Mouse (Mus musculus): ENCODE data around the gene Nectin2. TPM values are rescaled to one million over a fixed set of nuclear protein-coding genes. Genes with fewer than 3 reads are reported as not detected.

Gene Nectin2
- polyA plus RNA-seq, 1 experiment: 4.7 TPM

- H3K27ac ChIP-seq (ENCODE audit: control insufficient read depth, insufficient read depth, low read depth, low read length, poor library complexity): peak overlapping the region; percentile 43
- TF ChIP-seq CTCF (IDR thresholded peaks at IDR 0.05; ENCODE audit: control insufficient read depth, insufficient read depth, low read length) (peak; percentile 62), POLR2A (IDR thresholded peaks at IDR 0.05; ENCODE audit: borderline replicate concordance, control insufficient read depth, low read depth, low read length) (no peak)
- 34% methylated on average over 22 of the region's 22 CpGs for WGBS
- H3K4me3 ChIP-seq (replicated peaks; ENCODE audit: control insufficient read depth, low read depth, low read length): no peak overlapping the region
- peaks cover 7% of the 10 kb centered on the region for H3K4me1 ChIP-seq (ENCODE audit: control insufficient read depth, insufficient read depth, low read length)
These were observed 49.1 kb downstream of the Nectin2 start for GRCm38 (mm10) chr7:19701069-19701761.

GRCm38 (mm10) chr7:19700299-19701068, 49.8 kb downstream of the Nectin2 start:
- Histone ChIP-seq H3K27ac (ENCODE audit: control insufficient read depth, insufficient read depth, low read depth, low read length, poor library complexity) (peak overlapping the region; percentile 40; the same call in 1 of the 2 replicates), H3K4me3 (replicated peaks; ENCODE audit: control insufficient read depth, low read depth, low read length) (no peak overlapping the region), H3K4me1 (ENCODE audit: control insufficient read depth, insufficient read depth, low read length) (peaks cover 7% of the 10 kb centered on the region)
- no peak for TF ChIP-seq CTCF (IDR thresholded peaks at IDR 0.05; ENCODE audit: control insufficient read depth, insufficient read depth, low read length)
- no peak for TF ChIP-seq POLR2A (IDR thresholded peaks at IDR 0.05; ENCODE audit: borderline replicate concordance, control insufficient read depth, low read depth, low read length)
- WGBS: 58% methylated on average over 12 of the region's 12 CpGs

GRCm38 (mm10) chr7:19699827-19700148, 50.5 kb downstream of the Nectin2 start:
- Histone ChIP-seq H3K27ac (ENCODE audit: control insufficient read depth, insufficient read depth, low read depth, low read length, poor library complexity) (no peak overlapping the region), H3K4me3 (replicated peaks; ENCODE audit: control insufficient read depth, low read depth, low read length) (no peak overlapping the region), H3K4me1 (ENCODE audit: control insufficient read depth, insufficient read depth, low read length) (peaks cover 7% of the 10 kb centered on the region)
- no peak for TF ChIP-seq POLR2A (IDR thresholded peaks at IDR 0.05; ENCODE audit: borderline replicate concordance, control insufficient read depth, low read depth, low read length)
- TF ChIP-seq CTCF (IDR thresholded peaks at IDR 0.05; ENCODE audit: control insufficient read depth, insufficient read depth, low read length): no peak
- 38% methylated on average over 4 of the region's 4 CpGs for WGBS

- Histone ChIP-seq H3K4me3 (replicated peaks; ENCODE audit: control insufficient read depth, low read depth, low read length) (peak within 1 kb of the TSS; percentile 19), H3K27ac (ENCODE audit: control insufficient read depth, insufficient read depth, low read depth, low read length, poor library complexity) (peak within 1 kb of the TSS; percentile 73), H3K4me1 (ENCODE audit: control insufficient read depth, insufficient read depth, low read length) (peaks cover 7% of the 10 kb centered on the region)
- TF ChIP-seq CTCF (IDR thresholded peaks at IDR 0.05; ENCODE audit: control insufficient read depth, insufficient read depth, low read length) (no peak), POLR2A (IDR thresholded peaks at IDR 0.05; ENCODE audit: borderline replicate concordance, control insufficient read depth, low read depth, low read length) (no peak)
- WGBS: 3% methylated on average over 20 of the region's 20 CpGs
These were observed 51.1 kb downstream of the Nectin2 start, which contains the start of gene Apoe for GRCm38 (mm10) chr7:19698907-19699826. TSS of gene Apoe (minus strand) at chr7:19699188.

GRCm38 (mm10) chr7:19697949-19698906, 52.1 kb downstream of the Nectin2 start:
- WGBS: 6% methylated on average over 28 of the region's 28 CpGs
- peaks cover 7% of the 10 kb centered on the region for H3K4me1 ChIP-seq (ENCODE audit: control insufficient read depth, insufficient read depth, low read length)
- no peak for TF ChIP-seq POLR2A (IDR thresholded peaks at IDR 0.05; ENCODE audit: borderline replicate concordance, control insufficient read depth, low read depth, low read length)
- peak overlapping the region; percentile 19 for H3K4me3 ChIP-seq (replicated peaks; ENCODE audit: control insufficient read depth, low read depth, low read length)
- H3K27ac ChIP-seq (ENCODE audit: control insufficient read depth, insufficient read depth, low read depth, low read length, poor library complexity): peak overlapping the region; percentile 73; the same call in 1 of the 2 replicates

- H3K4me1 ChIP-seq (ENCODE audit: control insufficient read depth, insufficient read depth, low read length): peaks cover 10% of the 10 kb centered on the region
- 93% methylated on average over 34 of the region's 34 CpGs for WGBS
- TF ChIP-seq POLR2A (IDR thresholded peaks at IDR 0.05; ENCODE audit: borderline replicate concordance, control insufficient read depth, low read depth, low read length) (no peak), CTCF (IDR thresholded peaks at IDR 0.05; ENCODE audit: control insufficient read depth, insufficient read depth, low read length) (no peak)
- no peak overlapping the region for H3K4me3 ChIP-seq (replicated peaks; ENCODE audit: control insufficient read depth, low read depth, low read length)
- no peak overlapping the region; the same call in 1 of the 2 replicates for H3K27ac ChIP-seq (ENCODE audit: control insufficient read depth, insufficient read depth, low read depth, low read length, poor library complexity)
These were observed 53.9 kb downstream of the Nectin2 start for GRCm38 (mm10) chr7:19696336-19696873.

GRCm38 (mm10) chr7:19695881-19696280, 54.4 kb downstream of the Nectin2 start:
- TF ChIP-seq POLR2A (IDR thresholded peaks at IDR 0.05; ENCODE audit: borderline replicate concordance, control insufficient read depth, low read depth, low read length) (no peak), CTCF (IDR thresholded peaks at IDR 0.05; ENCODE audit: control insufficient read depth, insufficient read depth, low read length) (no peak)
- no peak overlapping the region for H3K4me3 ChIP-seq (replicated peaks; ENCODE audit: control insufficient read depth, low read depth, low read length)
- 74% methylated on average over 6 of the region's 6 CpGs for WGBS
- peaks cover 10% of the 10 kb centered on the region for H3K4me1 ChIP-seq (ENCODE audit: control insufficient read depth, insufficient read depth, low read length)
- H3K27ac ChIP-seq (ENCODE audit: control insufficient read depth, insufficient read depth, low read depth, low read length, poor library complexity): no peak overlapping the region
